Mouse (Mus musculus) forebrain, embryonic 14.5 days (tissue): ENCODE data around the gene Irak1bp1. TPM values are rescaled to one million over a fixed set of nuclear protein-coding genes. Genes with fewer than 3 reads are reported as not detected.

Source experiments
- ATAC-seq: fragments of 200-750 bp; cut with Nextera tagmentation; 2 replicates; pipeline ENCODE4 v1.8.0; 2017; ENCODE audit warnings: mild to moderate bottlenecking, moderate library complexity
- DNase-seq: peaks from one replicate; pipeline ENCODE4 v3.0.0-alpha.2; 2015; ENCODE audit warnings: low spot score
- H3K27ac ChIP-seq: fragments of 300-500 bp; sonication (generic); 2 replicates; pipeline ENCODE4 v1.5.1; 2014; ENCODE audit warnings: low read depth, mild to moderate bottlenecking, control low read depth, low read length, moderate library complexity
- H3K27me3 ChIP-seq: fragments of 300-500 bp; sonication (generic); replicated peaks from 2 replicates; pipeline ENCODE4 v1.6.1; 2014; ENCODE audit warnings: low read length, control low read depth, mixed read lengths; ENCODE audit not compliant: control insufficient read depth, insufficient read depth
- H3K36me3 ChIP-seq: fragments of 300-500 bp; sonication (generic); 2 replicates; pipeline ENCODE4 v1.6.1; 2014; ENCODE audit warnings: low read length, control low read depth; ENCODE audit not compliant: control insufficient read depth, insufficient read depth
- H3K4me1 ChIP-seq: fragments of 300-500 bp; sonication (generic); 2 replicates; pipeline ENCODE4 v1.6.1; 2014; ENCODE audit warnings: antibody characterized with exemption, low read length, control low read depth; ENCODE audit not compliant: control insufficient read depth, insufficient read depth
- H3K4me2 ChIP-seq: fragments of 300-500 bp; sonication (generic); 2 replicates; pipeline ENCODE4 v1.6.1; 2014; ENCODE audit warnings: mild to moderate bottlenecking, control low read depth, low read length
- H3K4me3 ChIP-seq: fragments of 300-500 bp; sonication (generic); 2 replicates; pipeline ENCODE4 v1.5.1; 2014; ENCODE audit warnings: low read depth, low read length, control low read depth
- H3K9ac ChIP-seq: fragments of 300-500 bp; sonication (generic); 2 replicates; pipeline ENCODE4 v1.6.1; 2014; ENCODE audit warnings: mild to moderate bottlenecking, low read length, control low read depth, moderate library complexity
- H3K9me3 ChIP-seq: fragments of 300-500 bp; sonication (generic); replicated peaks from 2 replicates; pipeline ENCODE4 v1.6.1; 2016; ENCODE audit warnings: low read length, control low read depth, mixed read lengths; ENCODE audit not compliant: control insufficient read depth
- WGBS: fragments of 180-500 bp; shearing (Covaris S2); extraction: QIAGEN DNeasy Blood & Tissue Kit; methylation state at CpG from one replicate; pipeline ENCODE4 v1.1.7; 2014; 5-methylcytosine and 5-hydroxymethylcytosine counted together
- polyA plus RNA-seq: library from polyadenylated mRNA; unstranded; fragments of >200 nt; fragmentation: Nextera tagmentation; extraction: Ambion mirVana; gene quantifications from 2 replicates; pipeline ENCODE4 v1.2.1, GENCODE M21; 2014

Gene Irak1bp1
- polyA plus RNA-seq = 45.5 and 47.5 TPM in 2 replicates

DNA sequence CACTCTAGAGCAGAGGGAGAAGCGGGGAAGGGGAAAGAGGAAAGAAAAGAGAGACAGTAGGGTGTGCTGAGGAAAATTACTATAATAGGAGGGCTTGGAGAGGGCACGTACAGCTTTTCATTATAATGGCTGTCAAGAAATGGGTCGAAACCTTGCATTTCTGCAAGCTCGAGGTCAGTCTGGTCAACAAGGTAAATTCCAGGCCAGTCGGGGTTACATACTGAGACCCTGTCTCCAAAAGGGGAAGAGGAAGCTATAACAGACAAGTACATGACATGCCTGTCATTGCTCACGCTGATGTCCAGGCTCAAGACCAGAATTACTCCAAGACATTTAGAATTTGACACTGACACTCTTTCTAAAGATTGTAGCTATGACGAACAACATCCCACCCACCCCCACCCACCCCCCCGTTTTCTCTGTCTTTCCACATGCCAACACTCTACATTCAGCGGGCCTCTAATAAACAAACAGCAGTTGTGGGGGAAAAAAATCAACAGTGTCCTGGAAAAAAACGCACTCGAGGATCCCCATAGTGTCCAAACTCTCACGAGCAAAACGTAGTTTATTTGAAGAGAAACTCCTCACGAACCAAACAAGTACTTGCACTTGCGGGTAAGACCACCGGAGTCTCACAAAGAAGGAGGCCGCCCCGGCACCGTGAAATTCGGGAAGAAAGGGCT is at the start of gene Irak1bp1:
Irak1bp1 (plus strand) TSS at position 534 of the 683 bp plus-strand sequence.
- DNase-seq = no peak

DNA sequence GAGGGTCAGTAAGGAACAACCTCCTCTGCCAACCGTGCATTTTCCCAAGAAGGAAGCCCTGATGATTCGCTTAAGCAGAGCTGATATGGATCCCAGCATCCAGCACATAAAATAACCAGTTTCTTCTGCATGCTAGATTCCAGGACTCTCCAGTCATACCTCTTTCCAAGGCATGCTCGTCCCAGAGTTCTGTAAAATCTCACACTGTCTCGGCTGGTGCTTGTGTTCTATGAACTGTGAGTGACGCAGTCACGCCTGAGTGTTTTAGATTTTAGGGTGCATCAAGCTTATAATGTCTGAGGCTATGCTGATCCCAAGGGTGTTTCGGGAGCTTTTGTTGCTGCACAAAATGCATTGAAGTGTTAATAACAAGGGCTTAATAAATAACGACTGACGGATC is 41.0 kb upstream of the Irak1bp1 start:
- Histone ChIP-seq H3K9ac (no peak overlapping the region), H3K9me3 (no peaks in the 10 kb centered on the region), H3K4me2 (no peak overlapping the region), H3K27ac (no peak overlapping the region), H3K36me3 (no peaks in the 10 kb centered on the region), H3K4me1 (no peaks in the 10 kb centered on the region), H3K4me3 (no peak overlapping the region), H3K27me3 (no peaks in the 10 kb centered on the region)
- DNase-seq (no peak), ATAC-seq (no peak)
- 38% methylated on average over 9 of the region's 9 CpGs for WGBS

More for the DNA sequence above, at the start of gene Irak1bp1:
- peak within 1 kb of the TSS; percentile 66 for H3K4me2 ChIP-seq
- no peaks in the 10 kb centered on the region for H3K9me3 ChIP-seq
- H3K4me1 ChIP-seq = peaks cover 16% of the 10 kb centered on the region
- H3K9ac ChIP-seq = peak within 1 kb of the TSS; percentile 91
- no peaks in the 10 kb centered on the region for H3K27me3 ChIP-seq
- peak within 1 kb of the TSS; percentile 75 for H3K4me3 ChIP-seq
- ATAC-seq = peak; percentile 54
- H3K27ac ChIP-seq = peak within 1 kb of the TSS; percentile 92
- no peaks in the 10 kb centered on the region for H3K36me3 ChIP-seq
- WGBS = 14% methylated on average over 20 of the region's 20 CpGs

DNA sequence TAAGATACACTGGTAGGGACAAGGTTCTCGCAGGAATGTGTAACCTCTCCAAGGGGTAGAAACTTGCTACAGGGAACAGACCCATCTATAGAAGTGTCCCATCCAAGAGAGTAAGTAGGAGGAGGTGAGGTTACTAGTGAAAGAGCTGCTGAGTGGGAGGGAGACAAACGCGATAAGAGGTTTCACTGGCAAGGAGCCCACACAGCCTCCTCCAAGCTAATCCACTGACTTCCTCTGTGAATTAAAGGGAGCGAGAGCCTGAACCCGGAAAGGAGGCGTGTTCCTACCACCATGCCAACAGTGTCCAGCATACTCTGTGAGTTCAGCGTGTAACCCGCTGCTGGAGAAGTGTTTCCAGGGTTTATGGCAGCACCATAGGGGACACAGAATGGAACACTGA is 29.0 kb upstream of the Irak1bp1 start:
- H3K27ac ChIP-seq = no peak overlapping the region
- no peak overlapping the region for H3K4me3 ChIP-seq
- 75% methylated on average over 8 of the region's 8 CpGs for WGBS
- no peaks in the 10 kb centered on the region for H3K36me3 ChIP-seq
- H3K4me1 ChIP-seq = no peaks in the 10 kb centered on the region
- no peak for ATAC-seq
- no peaks in the 10 kb centered on the region for H3K9me3 ChIP-seq
- no peak overlapping the region for H3K9ac ChIP-seq
- H3K27me3 ChIP-seq = no peaks in the 10 kb centered on the region
- DNase-seq = no peak
- H3K4me2 ChIP-seq = no peak overlapping the region

DNA sequence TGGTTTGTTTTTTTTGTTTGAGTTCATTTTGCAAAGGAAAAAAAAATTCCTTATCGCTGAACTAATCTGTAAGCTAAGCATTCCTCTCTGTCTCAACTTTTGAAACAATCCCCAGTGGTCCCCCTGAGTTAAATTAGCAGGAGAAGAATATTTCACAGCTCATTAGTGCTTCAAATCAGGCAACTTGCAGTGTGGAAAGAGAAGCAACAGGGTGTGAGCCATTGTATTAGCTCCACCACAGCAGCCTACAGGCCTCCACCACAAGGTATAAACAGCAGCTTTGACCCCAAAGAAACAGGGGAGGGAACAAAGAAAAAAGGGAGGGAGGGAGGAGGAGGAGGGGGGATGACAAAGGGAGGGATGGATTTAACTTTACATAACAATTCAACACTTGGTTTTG is 22.2 kb upstream of the Irak1bp1 start:
- peaks cover 7% of the 10 kb centered on the region for H3K4me1 ChIP-seq
- DNase-seq (peak; percentile 30), ATAC-seq (peak; percentile 76)
- H3K27me3 ChIP-seq = no peaks in the 10 kb centered on the region
- H3K4me2 ChIP-seq = no peak overlapping the region
- H3K9ac ChIP-seq = no peak overlapping the region
- WGBS = 0% methylated on average over 1 of the region's 1 CpGs
- H3K4me3 ChIP-seq = no peak overlapping the region
- no peaks in the 10 kb centered on the region for H3K9me3 ChIP-seq
- H3K27ac ChIP-seq = no peak overlapping the region
- no peaks in the 10 kb centered on the region for H3K36me3 ChIP-seq

DNA sequence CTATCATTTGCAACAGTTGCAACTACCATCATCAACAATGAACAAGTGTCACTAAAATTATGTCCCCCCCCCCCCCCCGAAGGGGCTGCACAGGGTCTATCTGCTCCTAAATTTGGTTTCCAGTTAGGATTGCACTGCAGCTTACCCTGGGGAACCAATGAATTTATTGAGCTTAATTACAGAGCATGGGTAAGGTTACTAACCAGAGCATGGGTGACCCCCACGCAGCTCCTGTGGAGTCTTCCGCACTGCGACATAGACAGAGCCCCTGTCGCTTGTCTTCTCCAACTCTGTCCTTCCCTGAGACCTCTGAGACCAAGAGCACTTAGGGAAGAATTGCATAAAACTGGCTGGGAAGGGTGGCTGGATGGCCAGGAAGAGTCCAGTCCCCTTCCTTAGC is 21.7 kb upstream of the Irak1bp1 start:
- no peaks in the 10 kb centered on the region for H3K27me3 ChIP-seq
- H3K4me2 ChIP-seq = no peak overlapping the region
- no peaks in the 10 kb centered on the region for H3K36me3 ChIP-seq
- ATAC-seq (peak; percentile 42; the same call in 1 of the 2 replicates), DNase-seq (no peak)
- H3K9me3 ChIP-seq = no peaks in the 10 kb centered on the region
- peaks cover 7% of the 10 kb centered on the region for H3K4me1 ChIP-seq
- 11% methylated on average over 5 of the region's 5 CpGs for WGBS
- no peak overlapping the region for H3K4me3 ChIP-seq
- no peak overlapping the region for H3K27ac ChIP-seq
- H3K9ac ChIP-seq = no peak overlapping the region

DNA sequence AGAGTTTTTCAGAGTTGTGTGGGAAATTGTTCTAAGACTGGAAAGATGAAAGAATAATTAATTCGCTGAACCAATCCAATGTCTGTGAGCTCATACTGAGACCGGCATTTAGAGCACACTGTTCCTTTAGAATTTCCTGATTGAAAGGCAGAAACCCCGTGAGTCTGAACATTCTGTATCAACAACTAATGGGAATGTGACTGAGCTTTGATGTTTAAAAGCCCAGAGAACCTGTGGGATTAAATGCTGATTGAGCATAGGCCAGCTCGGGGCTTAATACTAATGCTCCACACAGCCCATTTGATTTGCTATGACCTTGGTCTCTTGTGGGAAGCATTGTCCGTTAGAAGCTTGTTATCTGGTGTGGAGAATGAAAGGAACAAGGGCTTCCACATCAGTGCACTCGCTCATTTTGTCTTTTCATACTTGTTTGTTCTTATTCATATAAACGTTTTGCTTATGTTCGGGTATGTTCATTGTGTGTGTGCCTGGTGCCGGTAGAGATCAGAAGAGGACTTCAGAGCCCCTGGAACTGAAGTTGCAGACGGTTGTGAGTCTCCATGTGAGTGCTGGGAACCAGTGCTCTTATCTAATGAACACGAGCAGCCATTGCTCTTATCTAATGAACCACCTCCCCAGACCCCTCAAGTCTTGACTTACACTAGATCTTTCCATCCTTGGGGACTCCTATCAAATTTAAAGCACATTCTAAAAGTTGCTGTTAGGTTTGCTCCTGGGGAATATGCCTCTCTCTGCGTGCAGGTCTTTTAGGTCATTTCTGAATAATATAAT is 17.0 kb upstream of the Irak1bp1 start:
- H3K27me3 ChIP-seq = no peaks in the 10 kb centered on the region
- peak; percentile 76 for ATAC-seq
- DNase-seq = peak; percentile 54
- no peak overlapping the region for H3K4me3 ChIP-seq
- H3K9me3 ChIP-seq = no peaks in the 10 kb centered on the region
- 22% methylated on average over 12 of the region's 12 CpGs for WGBS
- H3K36me3 ChIP-seq = no peaks in the 10 kb centered on the region
- peaks cover 5% of the 10 kb centered on the region for H3K4me1 ChIP-seq
- no peak overlapping the region for H3K4me2 ChIP-seq
- H3K9ac ChIP-seq = no peak overlapping the region
- H3K27ac ChIP-seq = no peak overlapping the region

DNA sequence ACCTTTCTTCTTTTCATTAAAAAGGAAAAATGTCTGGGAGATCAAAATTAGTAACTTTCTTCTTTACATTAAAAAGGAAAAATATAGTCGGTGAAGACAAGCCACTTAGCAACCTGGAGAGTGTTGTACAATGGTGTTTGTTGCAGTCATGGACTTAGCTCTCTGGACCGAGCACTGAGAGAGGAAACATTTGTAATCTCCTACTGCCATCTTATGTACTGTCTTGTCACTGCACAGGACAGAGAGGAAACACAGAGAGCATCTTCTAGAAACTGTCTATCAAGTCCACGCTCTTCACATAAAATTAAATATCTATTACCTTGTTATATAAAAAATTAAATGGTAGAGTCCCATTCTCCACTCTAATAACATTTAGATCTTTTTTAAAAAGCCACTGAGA is 14.8 kb upstream of the Irak1bp1 start:
- Histone ChIP-seq H3K4me3 (no peak overlapping the region), H3K9ac (no peak overlapping the region), H3K9me3 (no peaks in the 10 kb centered on the region), H3K4me1 (no peaks in the 10 kb centered on the region; the same call in 1 of the 2 replicates), H3K36me3 (no peaks in the 10 kb centered on the region), H3K4me2 (no peak overlapping the region), H3K27ac (no peak overlapping the region), H3K27me3 (no peaks in the 10 kb centered on the region)
- ATAC-seq = peak; percentile 46; the same call in 1 of the 2 replicates
- peak; percentile 49 for DNase-seq
- WGBS = 60% methylated on average over 3 of the region's 3 CpGs

DNA sequence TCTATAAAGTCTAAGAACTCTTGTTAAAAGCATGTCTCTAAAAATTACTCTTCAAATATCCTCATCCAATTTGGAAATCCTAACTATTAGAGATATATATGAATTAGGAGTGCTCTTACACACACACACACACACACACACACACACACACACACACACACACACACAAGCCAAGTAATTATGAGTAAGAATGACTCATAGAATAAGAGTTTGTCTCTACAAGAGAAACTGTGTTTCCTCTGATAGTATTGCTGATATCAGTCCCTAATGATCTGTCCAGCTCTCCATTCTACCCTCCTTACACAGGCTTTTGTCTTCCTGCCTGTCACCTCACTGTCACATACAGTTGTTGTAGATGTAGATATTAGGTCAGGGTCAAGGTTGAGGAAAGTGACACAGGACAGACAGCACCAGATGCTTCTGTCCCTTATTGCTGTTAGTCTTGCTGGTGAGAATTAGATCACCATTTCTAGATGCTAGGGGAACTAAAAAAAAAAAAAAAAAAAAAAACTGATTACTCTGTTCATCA is 14.0 kb upstream of the Irak1bp1 start:
- Histone ChIP-seq H3K4me3 (no peak overlapping the region), H3K27me3 (no peaks in the 10 kb centered on the region), H3K4me1 (no peaks in the 10 kb centered on the region; the same call in 1 of the 2 replicates), H3K36me3 (no peaks in the 10 kb centered on the region), H3K4me2 (no peak overlapping the region), H3K9ac (no peak overlapping the region), H3K27ac (no peak overlapping the region), H3K9me3 (no peaks in the 10 kb centered on the region)
- ATAC-seq (no peak), DNase-seq (no peak)

DNA sequence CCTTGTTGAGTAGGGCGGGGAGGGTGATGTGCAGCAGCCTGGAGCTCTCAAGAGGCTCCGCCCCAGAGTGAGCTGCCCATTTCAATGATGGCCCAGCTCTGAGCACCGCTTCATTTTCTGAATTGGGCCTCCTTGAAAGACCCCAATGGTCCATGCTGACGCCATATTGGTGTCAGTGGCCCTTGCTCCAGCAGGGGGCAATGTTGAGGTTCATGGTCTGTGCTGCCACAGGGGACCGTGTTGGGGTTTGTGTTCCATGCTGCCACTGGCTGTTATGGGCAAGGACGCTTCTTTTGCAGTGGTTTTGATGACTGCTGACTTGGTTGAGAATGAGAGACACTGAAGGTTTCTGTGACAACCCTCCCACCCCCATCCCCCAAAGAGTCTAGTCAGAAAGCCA is 2.9 kb upstream of the Irak1bp1 start:
- H3K36me3 ChIP-seq = no peaks in the 10 kb centered on the region
- H3K9me3 ChIP-seq = no peaks in the 10 kb centered on the region
- 92% methylated on average over 6 of the region's 6 CpGs for WGBS

More for the DNA sequence above, 2.9 kb upstream of the Irak1bp1 start:
- Histone ChIP-seq H3K9ac (no peak overlapping the region), H3K4me1 (peaks cover 11% of the 10 kb centered on the region), H3K4me2 (no peak overlapping the region), H3K4me3 (no peak overlapping the region), H3K27me3 (no peaks in the 10 kb centered on the region), H3K27ac (no peak overlapping the region)
- DNase-seq = no peak
- no peak for ATAC-seq
